Mouse (Mus musculus): ENCODE data around the gene Wdr44.
"Not testable (repeated sequence)": the region's sequence is repeated elsewhere in the genome, so short reads cannot be mapped to it uniquely, and the experiment has no call there.

Gene Wdr44

GRCm38 (mm10) chrX:23692722-23693442 lies at the start of gene Wdr44:
Gene Wdr44, plus strand, starts transcription at chrX:23693051.
- DNase-seq: peak; percentile 94

- DNase-seq: no peak
These were observed 44.5 kb upstream of the Wdr44 start for GRCm38 (mm10) chrX:23648371-23648770.

- DNase-seq: no peak
These were observed 30.6 kb upstream of the Wdr44 start for GRCm38 (mm10) chrX:23662216-23662615.

GRCm38 (mm10) chrX:23673193-23673592 lies 19.7 kb upstream of the Wdr44 start:
- no peak for DNase-seq

- DNase-seq: no peak
These were observed 17.4 kb upstream of the Wdr44 start for GRCm38 (mm10) chrX:23675450-23675849.

- DNase-seq: no peak
These were observed 16.3 kb upstream of the Wdr44 start for GRCm38 (mm10) chrX:23676583-23676982.

GRCm38 (mm10) chrX:23677511-23677910 lies 15.3 kb upstream of the Wdr44 start:
- DNase-seq: no peak

- DNase-seq: no peak
These were observed 522 bp upstream of the Wdr44 start for GRCm38 (mm10) chrX:23692336-23692721.

- DNase-seq: no peak
These were observed 871 bp downstream of the Wdr44 start for GRCm38 (mm10) chrX:23693443-23694400.

- DNase-seq: no peak
These were observed 1.7 kb downstream of the Wdr44 start for GRCm38 (mm10) chrX:23694588-23694987.

- DNase-seq: no peak
These were observed 2.3 kb downstream of the Wdr44 start for GRCm38 (mm10) chrX:23695109-23695508.

GRCm38 (mm10) chrX:23697346-23697745 lies 4.5 kb downstream of the Wdr44 start:
- DNase-seq: no peak

- no peak for DNase-seq
These were observed 6.2 kb downstream of the Wdr44 start for GRCm38 (mm10) chrX:23699023-23699422.

GRCm38 (mm10) chrX:23717247-23717646 lies 24.4 kb downstream of the Wdr44 start:
- DNase-seq: no peak

GRCm38 (mm10) chrX:23727463-23727862 lies 34.6 kb downstream of the Wdr44 start:
- DNase-seq: no peak

- DNase-seq: no peak
These were observed 61.8 kb downstream of the Wdr44 start for GRCm38 (mm10) chrX:23754671-23755070.

GRCm38 (mm10) chrX:23767849-23768248 lies 75.0 kb downstream of the Wdr44 start:
- DNase-seq: no peak

- no peak for DNase-seq
These were observed 114.3 kb downstream of the Wdr44 start for GRCm38 (mm10) chrX:23807125-23807524.

GRCm38 (mm10) chrX:23810365-23810764 lies 117.5 kb downstream of the Wdr44 start:
- no peak for DNase-seq

GRCm38 (mm10) chrX:23813287-23813686 lies 120.4 kb downstream of the Wdr44 start:
- DNase-seq: not testable (repeated sequence)

GRCm38 (mm10) chrX:23822885-23823284 lies 130.0 kb downstream of the Wdr44 start:
- not testable (repeated sequence) for DNase-seq

- no peak for DNase-seq
These were observed 130.7 kb downstream of the Wdr44 start for GRCm38 (mm10) chrX:23823398-23824023.

GRCm38 (mm10) chrX:23833784-23834183 lies 140.9 kb downstream of the Wdr44 start:
- not testable (repeated sequence) for DNase-seq

All from cerebellum, adult 11-12 months (tissue).